Mouse (Mus musculus) bone marrow, adult 2 months (tissue): Measurements from ENCODE around the gene Foxa3.

Source experiments
- CTCF ChIP-seq: fragments of 200-500 bp; IDR thresholded peaks from 2 replicates; pipeline ENCODE4 v1.5.1; 2011; ENCODE audit warnings: low read length, control low read depth; ENCODE audit not compliant: control insufficient read depth, insufficient read depth
- POLR2A ChIP-seq: fragments of 200-500 bp; IDR thresholded peaks from 2 replicates; pipeline ENCODE4 v1.6.1; 2011; ENCODE audit warnings: low read depth, mild to moderate bottlenecking, control low read depth, low read length, borderline replicate concordance; ENCODE audit not compliant: control insufficient read depth

- TF ChIP-seq CTCF (no peak), POLR2A (peak; percentile 20; the same call in 1 of the 2 replicates)
Observed at GRCm38 (mm10) chr7:19000421-19000820, 22.9 kb downstream of the Foxa3 start.
